Mouse (Mus musculus) megakaryocyte, embryonic 14.5 days (primary cell): ENCODE measurements around the gene Lpo.

Experiments used
- FLI1 ChIP-seq: IDR thresholded peaks from 2 replicates; pipeline ENCODE4 v1.6.1; 2012; ENCODE audit warnings: low read length, inconsistent platforms, mixed read lengths
- GATA1 ChIP-seq: IDR thresholded peaks from 3 replicates; pipeline ENCODE4 v1.6.1; 2012; ENCODE audit warnings: mixed read lengths, low read length, inconsistent platforms, borderline replicate concordance

GRCm38 (mm10) chr11:87802621-87803020 is 25.5 kb downstream of the Lpo start:
- TF ChIP-seq GATA1, result no peak
- no peak for TF ChIP-seq FLI1
